Mouse (Mus musculus) embryonic fibroblast, embryonic 13.5 days (primary cell): ENCODE results near the gene Adam10.

ENCODE experiments used
- CTCF ChIP-seq: IDR thresholded peaks from 2 replicates; pipeline ENCODE4 v1.5.1; 2011; ENCODE audit warnings: mild to moderate bottlenecking, control low read depth, low read length, moderate library complexity, borderline replicate concordance; ENCODE audit not compliant: insufficient read depth
- POLR2A ChIP-seq: IDR thresholded peaks from 2 replicates; pipeline ENCODE4 v1.6.1; 2011; ENCODE audit warnings: low read depth, mild to moderate bottlenecking, control low read depth, low read length, moderate library complexity

DNA sequence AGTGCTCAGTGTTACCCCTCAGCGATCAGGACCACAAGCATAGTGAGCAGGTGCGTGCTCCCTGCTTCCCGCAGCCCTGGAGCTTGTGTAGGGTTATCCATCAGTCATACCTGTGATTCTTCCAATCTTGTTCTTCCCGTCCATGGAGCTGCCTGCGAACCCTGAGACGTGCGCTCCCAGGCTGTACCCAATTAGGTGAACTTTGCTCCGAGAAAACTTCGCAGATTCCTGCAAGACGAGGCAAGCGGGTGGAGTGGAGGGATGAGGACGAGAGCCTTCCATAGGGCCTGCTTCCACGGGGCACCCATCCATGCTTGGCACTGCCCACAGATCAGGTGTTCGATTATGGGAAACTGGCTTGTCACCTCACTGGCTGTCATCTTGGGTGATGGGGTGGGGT lies 139.9 kb downstream of the Adam10 start:
- no peak for TF ChIP-seq CTCF
- TF ChIP-seq POLR2A: no peak
